Mouse (Mus musculus): ENCODE measurements around the gene Acot6.

GRCm38 (mm10) chr12:84053173-84053572 is 47.3 kb upstream of the Acot6 start:
- TF ChIP-seq POLR2A (IDR thresholded peaks at IDR 0.05; ENCODE audit: borderline replicate concordance, control insufficient read depth, low read depth, low read length) (no peak), CTCF (IDR thresholded peaks at IDR 0.05; ENCODE audit: control insufficient read depth, insufficient read depth, low read length) (no peak)
